Mouse (Mus musculus): ENCODE results near the gene Dntt.

- no peak for TF ChIP-seq TAL1 (IDR thresholded peaks at IDR 0.05; ENCODE audit: low read length)
- no peak for TF ChIP-seq GATA1 (IDR thresholded peaks at IDR 0.05; ENCODE audit: low read length)
These were observed at the start of gene Dntt for GRCm38 (mm10) chr19:41029219-41029618.

Data from erythroblast, embryonic 14.5 days (primary cell).